Mouse (Mus musculus) cerebellum, adult 11 months (tissue): ENCODE measurements at regions not wholly inside any gene's neighbourhood (a gene's known extent, or its start where the extent isn't known, plus 50 kb on each side); places are given as distances from the start of the nearest gene placed in this dataset.

Source experiments
- DNase-seq: peaks from one replicate; pipeline ENCODE4 v3.0.0; 2022

DNA sequence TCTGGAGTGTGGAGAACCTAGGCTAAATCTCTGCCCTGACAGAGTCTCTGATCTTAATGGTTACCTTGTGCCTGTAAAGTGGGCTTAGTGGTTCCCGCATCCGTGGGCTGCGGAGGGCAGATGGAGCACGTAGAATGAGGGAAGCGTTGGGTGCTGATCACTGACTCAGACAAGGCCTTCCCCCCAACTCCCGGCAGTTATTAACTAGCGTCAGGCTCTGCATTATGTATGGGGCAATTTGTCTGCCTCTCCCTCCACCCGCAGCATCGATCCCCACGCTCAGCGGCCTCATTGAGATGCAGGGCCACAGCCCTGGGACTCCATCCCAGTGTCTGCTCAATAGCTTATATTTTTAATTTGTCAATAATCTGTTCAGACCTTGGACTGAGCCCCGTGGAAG, 164.8 kb downstream of the Gm26897 start:
- DNase-seq: no peak

GRCm38 (mm10) chr5:111901197-111901596, 167.5 kb downstream of the Gm26897 start:
- no peak for DNase-seq

DNA sequence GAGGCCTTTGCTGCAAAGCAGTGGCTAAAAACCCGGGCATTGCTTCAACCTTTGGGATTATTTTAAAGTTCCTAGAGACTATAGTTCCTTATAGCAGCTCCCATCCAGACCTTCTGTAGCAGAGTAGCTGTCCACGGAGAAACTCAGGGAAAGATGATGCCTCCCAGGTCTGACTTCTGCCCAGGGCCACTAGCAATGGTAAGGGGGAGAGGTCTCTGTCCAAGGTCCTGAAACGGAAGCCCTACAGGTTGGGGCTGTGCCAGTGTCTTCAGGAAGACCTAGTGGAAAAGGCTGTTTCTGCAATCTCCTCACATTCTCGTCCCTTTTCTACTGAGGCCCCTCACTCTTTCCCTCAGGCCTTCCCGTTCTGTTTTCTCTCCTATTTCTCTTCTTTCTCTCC, 168.0 kb downstream of the Gm26897 start:
- DNase-seq: no peak

DNA sequence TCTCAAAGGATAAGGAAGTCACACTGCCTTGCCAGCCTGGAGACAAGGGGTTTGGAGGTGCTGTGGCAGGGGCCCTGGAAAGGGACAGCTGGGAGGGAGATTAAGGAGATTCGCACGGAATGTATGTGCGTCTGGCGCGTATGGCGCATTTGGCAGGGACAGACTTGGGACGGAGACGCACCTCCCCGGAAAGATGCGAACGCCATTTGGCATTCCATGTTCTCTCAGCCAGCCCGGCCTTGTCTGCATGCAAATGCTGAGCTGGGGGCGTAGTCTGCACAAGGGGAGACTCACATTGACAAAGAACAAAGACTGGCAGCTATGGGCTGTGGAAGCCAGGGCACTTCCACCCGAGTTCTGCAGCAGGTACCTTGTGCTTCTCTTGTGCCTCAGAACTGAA, 174.4 kb downstream of the Gm26897 start:
- DNase-seq: no peak

- DNase-seq: no peak
These were observed 176.8 kb downstream of the Gm26897 start for GRCm38 (mm10) chr5:111910514-111910913.

- DNase-seq: no peak
These were observed 179.6 kb downstream of the Gm26897 start for GRCm38 (mm10) chr5:111913354-111913753.

DNA sequence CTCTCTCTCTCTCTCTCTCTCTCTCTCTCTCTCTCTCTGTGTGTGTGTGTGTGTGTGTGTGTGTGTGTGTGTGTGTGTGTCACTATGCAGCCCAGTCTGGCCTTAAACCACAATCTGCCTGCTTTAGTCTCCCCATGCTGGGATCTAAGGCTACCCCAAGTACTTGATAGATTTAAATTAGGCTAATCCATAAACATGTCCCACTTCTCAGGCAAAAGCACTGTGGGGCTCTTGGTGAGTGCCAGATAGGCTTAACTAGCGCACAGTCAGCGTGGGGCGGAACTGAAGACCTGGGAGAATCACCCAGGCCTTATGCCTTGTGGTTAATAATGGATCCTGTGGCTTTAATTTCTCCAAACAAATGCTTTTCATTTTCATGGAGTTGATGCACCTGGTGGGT, 180.6 kb downstream of the Gm26897 start:
- DNase-seq: no peak

DNA sequence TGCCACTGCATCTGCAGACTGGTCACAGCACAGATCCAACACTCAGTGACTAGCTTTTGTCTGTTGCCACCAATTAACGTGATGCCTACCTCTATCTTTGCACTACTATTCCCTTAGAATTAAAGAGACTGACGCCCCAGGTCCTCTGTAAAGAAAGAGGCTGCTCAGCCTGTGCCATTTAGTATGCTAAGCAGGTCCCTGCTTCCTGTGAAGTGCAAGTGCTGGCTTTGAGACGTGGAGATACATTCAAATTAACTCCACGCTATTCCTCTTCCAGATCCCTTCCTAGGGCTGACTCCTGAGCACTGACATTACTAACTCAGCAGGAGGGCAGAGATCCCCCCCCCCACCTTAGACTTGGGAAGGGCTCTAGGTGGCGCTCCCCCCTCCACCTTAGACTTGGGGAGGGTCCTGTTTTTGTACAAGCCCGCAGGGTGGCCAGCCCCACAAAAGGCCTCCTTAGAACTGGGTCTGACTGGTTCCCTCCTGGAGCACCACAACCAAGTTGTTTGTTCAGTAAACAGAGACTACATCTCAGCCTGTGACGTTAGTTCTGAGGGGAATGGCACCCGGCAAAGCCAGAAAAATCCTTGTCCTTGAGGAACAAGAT, 184.0 kb downstream of the Gm26897 start:
- no peak for DNase-seq

- no peak for DNase-seq
These were observed 185.2 kb downstream of the Gm26897 start for GRCm38 (mm10) chr5:111918888-111919287.

GRCm38 (mm10) chr5:111922991-111923701, 189.4 kb downstream of the Gm26897 start:
- no peak for DNase-seq

DNA sequence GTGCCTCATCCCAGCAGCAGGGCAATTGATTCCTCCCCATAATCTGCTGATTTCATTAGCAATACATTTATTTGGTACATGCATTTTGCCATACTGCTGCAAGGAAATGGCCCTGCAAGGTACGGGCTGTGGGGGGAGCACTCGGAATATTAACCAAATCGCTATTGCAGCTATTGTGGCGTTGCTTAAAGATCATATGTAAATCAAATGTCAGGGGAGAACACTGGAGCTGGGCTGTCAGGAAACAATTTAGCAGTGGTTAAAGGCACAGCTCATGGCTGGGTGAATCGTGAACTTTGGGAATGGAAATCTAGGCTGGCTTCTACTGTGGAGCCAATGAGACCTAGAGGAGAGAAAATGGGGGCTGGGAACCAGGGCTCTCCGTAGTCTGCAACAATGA, 192.0 kb downstream of the Gm26897 start:
- no peak for DNase-seq

GRCm38 (mm10) chr5:111929180-111929990, 195.7 kb downstream of the Gm26897 start:
- DNase-seq: no peak

- no peak for DNase-seq
These were observed 196.2 kb downstream of the Gm26897 start for GRCm38 (mm10) chr5:111929991-111930339.

DNA sequence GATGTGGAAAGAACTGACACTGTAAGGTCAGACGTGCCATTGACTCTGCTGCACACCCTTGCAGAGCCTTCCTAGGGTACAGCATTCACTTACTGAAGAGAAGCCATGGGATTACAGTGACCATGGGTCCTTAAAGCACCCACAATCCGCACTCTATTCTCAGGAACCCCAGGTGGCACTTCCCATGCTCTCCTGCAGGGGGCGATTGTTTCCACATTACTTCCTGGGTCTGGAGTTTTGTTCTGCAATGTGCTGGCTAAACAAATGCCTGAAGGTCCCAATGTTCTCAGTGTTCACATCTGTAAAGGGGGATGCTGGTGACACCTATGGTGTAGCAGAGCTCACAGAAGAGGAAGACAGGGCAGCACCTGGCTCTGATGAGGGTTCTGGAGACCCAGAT, 198.0 kb downstream of the Gm26897 start:
- DNase-seq: no peak

DNA sequence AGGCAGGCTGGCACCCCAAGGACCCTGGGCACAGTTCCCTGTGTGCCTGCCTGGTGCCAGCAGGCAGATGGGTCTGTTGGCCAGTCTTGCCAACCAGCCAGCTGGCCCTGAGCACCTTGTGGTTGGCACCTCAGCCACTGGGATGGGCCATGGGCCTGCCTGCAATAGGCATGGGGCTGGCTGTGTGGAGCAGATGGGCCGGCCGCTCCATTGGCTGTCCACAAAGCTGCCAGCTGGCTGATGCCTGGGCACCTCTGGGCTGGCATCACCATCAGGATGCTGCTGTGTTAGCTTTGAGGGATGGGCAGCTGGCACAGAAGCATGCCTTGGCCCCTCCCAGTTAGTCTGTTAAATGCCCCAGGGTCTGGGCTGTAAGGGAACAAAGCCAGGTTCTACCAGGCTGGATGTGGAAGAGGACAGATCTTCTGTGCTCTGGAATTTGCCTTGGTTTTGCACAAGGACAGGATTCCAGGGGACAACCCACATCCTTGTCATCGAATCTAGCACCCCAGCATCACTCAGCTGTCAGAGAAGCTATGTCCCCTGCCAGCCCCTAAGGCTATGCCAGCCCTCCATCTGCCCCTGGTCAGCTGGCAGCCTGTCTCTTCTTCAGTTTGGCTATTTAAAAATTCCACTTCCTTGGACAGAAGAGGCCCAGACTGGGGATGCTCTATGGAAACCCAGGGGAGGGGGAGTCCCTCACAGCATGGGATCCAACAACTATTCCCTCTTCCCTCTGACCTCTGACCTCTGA, 201.8 kb downstream of the Gm26897 start:
- DNase-seq: peak; percentile 85

GRCm38 (mm10) chr5:111941831-111942230, 208.1 kb downstream of the Gm26897 start:
- DNase-seq: no peak

GRCm38 (mm10) chr5:111942792-111943191, 209.1 kb downstream of the Gm26897 start:
- no peak for DNase-seq

- DNase-seq: no peak
These were observed 209.8 kb downstream of the Gm26897 start for GRCm38 (mm10) chr5:111943337-111944162.

GRCm38 (mm10) chr5:111944273-111944971, 210.7 kb downstream of the Gm26897 start:
- no peak for DNase-seq

- no peak for DNase-seq
These were observed 211.2 kb downstream of the Gm26897 start for GRCm38 (mm10) chr5:111944972-111945285.

- DNase-seq: no peak
These were observed 212.6 kb downstream of the Gm26897 start for GRCm38 (mm10) chr5:111946281-111946680.

DNA sequence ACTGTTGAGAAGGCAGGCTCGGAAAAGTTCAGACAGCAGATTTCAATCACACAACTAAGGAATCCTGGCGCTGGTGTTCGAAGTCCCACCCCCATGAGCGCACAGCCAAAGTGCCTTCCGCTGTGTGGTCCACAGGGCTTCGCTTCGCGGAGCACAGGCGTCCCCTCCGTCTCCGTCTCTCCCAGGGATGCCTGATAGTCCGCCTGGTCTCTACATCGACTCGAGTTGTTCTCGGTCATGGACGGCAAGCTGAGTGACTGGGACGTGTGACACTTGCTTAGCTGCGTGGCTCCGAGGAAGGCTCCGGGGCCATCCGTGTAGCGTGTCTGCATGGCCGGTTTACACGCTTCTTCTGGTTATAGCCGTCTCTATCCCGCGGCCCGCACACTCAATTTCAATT, 224.0 kb downstream of the Gm26897 start:
- DNase-seq: no peak
